Mouse (Mus musculus) frontal cortex, adult (tissue): ENCODE measurements around the gene Gdap1l1.

Source experiments
- ATAC-seq: cut with Nextera tagmentation; 2 replicates; pipeline ENCODE4 v1.9.2; 2017; ENCODE audit warnings: mild to moderate bottlenecking, moderate library complexity, mixed read lengths; ENCODE audit not compliant: low TSS enrichment

The Gdap1l1 gene

GRCm38 (mm10) chr2:163463251-163463769 lies 25.0 kb downstream of the Gdap1l1 start:
- ATAC-seq, result no peak

DNA sequence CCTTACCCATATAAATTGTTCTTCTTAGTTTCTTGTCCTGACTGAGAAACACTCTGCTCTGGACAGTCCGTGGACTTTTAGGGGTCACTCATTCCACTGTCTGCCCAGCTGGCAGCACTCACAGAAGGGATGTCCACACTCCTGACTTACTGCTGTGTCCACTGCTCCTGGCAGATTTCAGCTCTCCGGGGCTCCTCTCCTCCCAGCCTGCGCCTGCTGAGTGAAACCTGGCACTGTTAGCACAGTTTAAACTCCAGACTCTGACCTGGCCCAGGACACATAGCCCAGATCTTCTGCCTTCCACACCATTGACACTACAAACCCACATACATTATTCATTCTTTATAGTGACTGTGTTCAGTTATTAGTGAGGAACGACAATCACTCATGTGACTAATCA lies 25.7 kb downstream of the Gdap1l1 start:
- no peak for ATAC-seq

- ATAC-seq, result no peak
These were observed 26.3 kb downstream of the Gdap1l1 start for GRCm38 (mm10) chr2:163464562-163464961.

- no peak for ATAC-seq
These were observed 28.5 kb downstream of the Gdap1l1 start for GRCm38 (mm10) chr2:163466771-163467170.

- ATAC-seq, result no peak
These were observed 29.3 kb downstream of the Gdap1l1 start for GRCm38 (mm10) chr2:163467585-163467984.

GRCm38 (mm10) chr2:163468866-163469265 lies 30.6 kb downstream of the Gdap1l1 start:
- no peak for ATAC-seq

- no peak for ATAC-seq
These were observed 31.4 kb downstream of the Gdap1l1 start for GRCm38 (mm10) chr2:163469711-163470110.

GRCm38 (mm10) chr2:163471136-163471535 lies 32.9 kb downstream of the Gdap1l1 start:
- no peak for ATAC-seq

DNA sequence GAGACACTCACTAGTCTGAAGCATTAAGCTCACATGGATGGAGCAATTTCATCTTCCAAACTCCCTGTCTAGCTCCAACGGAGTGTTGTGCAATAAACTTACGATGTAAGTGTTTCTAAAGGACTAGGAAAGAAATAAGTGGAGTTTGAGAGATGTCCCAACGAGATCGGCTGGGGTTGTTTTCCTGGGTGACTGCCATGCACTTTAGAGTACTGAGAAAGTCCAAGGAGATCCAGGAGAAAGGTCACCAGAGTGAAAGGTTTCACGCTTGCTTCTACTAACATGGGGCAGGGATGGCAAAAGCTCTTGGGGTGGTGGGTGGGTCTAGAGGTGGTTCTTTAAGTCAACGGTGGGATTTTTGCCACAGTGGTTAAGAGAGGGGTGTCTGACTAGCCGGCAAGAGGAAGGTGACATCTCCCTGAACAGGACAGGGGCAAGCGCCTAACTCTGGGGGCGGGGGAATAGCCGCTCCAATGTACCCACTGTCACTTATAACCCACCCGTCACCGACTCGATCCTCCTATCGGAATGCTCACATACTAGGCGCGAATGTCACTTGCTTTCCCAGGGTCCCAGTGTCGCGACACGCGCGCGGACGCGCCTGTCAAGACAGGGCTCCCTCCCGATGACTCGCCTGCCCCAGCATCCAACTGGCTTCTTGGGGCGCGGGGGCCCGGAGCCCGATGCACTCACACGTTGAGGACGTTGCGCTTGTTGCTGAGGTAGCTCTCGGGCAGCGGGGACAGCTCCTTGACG lies 33.6 kb downstream of the Gdap1l1 start:
- peak; percentile 85 for ATAC-seq

- ATAC-seq, result peak; percentile 92
These were observed 34.2 kb downstream of the Gdap1l1 start, which contains the start of gene Fitm2 for GRCm38 (mm10) chr2:163472466-163472851. Gene Fitm2 (minus strand): TSS chr2:163472629.

GRCm38 (mm10) chr2:163480191-163480825 lies 42.0 kb downstream of the Gdap1l1 start:
- no peak; the same call in 1 of the 2 replicates for ATAC-seq

GRCm38 (mm10) chr2:163481539-163482029 lies 43.3 kb downstream of the Gdap1l1 start:
- ATAC-seq, result no peak

DNA sequence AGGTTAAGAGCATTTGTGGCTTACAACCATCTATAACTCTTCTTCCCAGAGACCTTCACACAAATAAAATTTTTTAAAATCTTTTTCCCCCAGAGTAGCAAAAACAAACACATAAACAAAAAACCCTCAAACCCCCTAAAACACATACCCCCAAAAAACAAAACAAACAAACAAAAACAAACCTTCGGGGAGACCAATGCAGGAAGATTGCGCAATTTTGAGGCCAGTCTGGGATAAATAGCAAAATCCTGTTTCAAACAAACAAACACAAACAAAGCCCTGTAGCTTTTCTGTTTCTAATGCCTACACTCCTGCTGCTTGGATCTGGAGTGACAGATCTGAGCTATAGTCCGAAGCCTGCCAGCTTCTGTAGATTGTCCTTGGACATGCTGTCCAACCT lies 49.1 kb downstream of the Gdap1l1 start:
- ATAC-seq, result no peak

DNA sequence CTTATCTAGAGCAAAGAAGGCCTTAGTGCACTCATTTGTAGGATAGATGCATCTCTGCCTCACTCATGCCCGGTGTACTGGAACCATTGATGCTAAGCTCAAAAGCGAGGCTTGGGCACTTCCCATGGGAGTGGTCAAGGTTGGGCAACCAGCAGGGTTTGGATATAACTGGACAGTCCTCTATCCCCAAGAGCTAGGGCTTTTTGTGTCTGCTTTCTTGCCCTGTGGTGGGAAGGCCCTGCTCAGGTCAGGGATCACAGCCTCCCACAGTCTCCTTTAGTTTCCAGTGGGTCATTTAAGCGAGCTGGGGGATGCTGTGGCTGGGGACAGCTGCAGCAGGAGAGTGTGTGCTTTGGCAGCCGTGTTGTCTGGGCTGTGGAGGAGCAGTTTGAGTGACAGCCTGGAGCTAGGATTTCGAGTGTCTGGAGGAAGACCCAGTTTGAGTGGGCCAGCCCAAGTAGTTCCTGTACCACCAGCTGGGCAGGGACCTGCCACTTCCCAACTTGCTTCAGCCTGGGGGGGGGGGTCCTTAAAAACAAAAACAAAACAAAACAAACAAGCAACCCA lies 51.5 kb downstream of the Gdap1l1 start:
- ATAC-seq, result no peak

DNA sequence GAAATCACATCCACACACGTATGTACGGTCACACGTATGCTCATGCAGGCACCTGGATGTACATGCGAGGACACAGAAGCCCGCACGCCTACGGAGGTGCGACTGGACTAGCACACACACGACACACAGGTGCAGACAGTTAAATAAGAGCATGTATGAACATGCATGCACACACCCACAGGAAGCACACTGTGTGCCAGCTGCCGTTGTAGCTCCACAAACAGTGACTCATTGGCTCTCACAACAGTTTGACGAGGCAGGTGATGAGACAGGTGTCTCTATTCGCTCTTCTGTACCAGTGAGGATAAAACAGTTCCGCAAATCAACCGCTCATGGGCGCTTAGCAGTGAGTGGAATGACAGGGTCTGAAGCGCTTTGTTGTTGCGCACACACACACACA lies 52.4 kb downstream of the Gdap1l1 start:
- no peak for ATAC-seq

DNA sequence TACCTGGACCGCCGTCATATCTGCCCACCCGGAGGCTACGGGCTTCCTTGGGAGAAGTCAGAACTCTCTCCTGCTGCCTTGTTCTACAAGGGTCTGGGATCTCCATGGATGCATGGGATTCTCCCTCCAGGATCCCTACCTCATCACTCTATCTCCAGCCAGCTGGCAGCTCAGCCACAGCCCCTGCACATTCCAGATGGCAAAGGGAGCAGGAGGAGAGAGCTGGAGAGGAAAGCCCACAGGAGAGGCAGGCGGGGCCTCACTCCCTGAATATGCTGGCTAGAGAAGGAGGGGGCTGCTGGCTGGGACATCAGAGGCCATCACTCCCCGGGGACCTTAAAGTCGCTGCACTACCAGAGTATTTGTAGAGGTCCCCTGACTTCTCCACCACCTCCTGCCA lies 53.1 kb downstream of the Gdap1l1 start:
- peak; percentile 79 for ATAC-seq

GRCm38 (mm10) chr2:163492018-163492417 lies 53.7 kb downstream of the Gdap1l1 start, which contains the start of gene R3hdml:
Gene R3hdml (plus strand): TSS chr2:163492318.
- no peak for ATAC-seq

GRCm38 (mm10) chr2:163493031-163493430 lies 54.8 kb downstream of the Gdap1l1 start:
- ATAC-seq, result no peak

DNA sequence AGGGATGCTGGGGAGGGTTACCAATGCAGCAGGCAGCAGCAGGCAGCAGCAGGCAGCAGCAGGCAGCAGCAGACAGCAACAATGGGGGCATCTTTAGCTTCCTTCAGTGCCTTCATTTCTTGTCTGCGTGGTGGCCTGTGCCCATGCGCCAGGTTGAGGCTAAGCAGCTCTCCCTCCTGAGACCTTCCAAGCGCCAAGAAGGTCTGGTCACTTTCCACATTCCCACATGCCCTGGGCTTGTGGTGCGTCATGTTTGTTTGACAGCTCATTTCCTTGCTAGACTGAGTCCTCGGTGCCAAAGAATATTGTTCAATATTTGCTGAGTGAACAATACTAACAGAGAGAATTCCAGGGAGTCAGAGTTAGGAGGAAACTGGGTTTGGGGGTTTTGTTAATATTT lies 55.7 kb downstream of the Gdap1l1 start:
- no peak for ATAC-seq

DNA sequence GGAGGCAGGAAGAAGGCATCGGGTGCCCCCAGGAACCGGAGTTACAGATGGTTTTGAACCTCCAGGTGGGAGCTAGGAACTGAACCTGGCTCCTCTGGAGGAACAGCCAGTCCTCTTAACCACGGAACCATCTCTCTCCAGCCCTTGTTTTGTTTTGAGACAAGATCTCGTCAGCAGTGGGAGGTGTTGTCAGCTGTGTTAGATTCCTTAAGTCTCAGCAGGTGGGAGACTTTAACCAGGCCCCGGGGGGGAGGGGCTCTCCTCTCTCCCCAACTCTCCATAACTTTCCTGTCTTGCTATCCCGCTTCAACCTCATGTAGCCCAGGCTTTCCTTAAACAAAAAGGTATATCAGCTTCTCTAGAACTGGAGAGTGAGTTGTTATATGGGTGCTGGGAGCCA lies 56.2 kb downstream of the Gdap1l1 start:
- ATAC-seq, result no peak

- no peak for ATAC-seq
These were observed 63.9 kb downstream of the Gdap1l1 start for GRCm38 (mm10) chr2:163502219-163502618.

- ATAC-seq, result no peak
These were observed 64.9 kb downstream of the Gdap1l1 start for GRCm38 (mm10) chr2:163503191-163503590.
